Mouse (Mus musculus) cerebellum, adult 8-10 months (tissue): ENCODE results near the gene Smad3.

Experiments used
- DNase-seq: peaks from one replicate; pipeline ENCODE4 v3.0.0; 2022

Smad3 gene

GRCm38 (mm10) chr9:63757865-63758440 lies at the start of gene Smad3:
TSS of gene Smad3 (minus strand) at chr9:63757994.
- DNase-seq: peak; percentile 71

- no peak for DNase-seq
Observed at GRCm38 (mm10) chr9:63804847-63805246, 47.1 kb upstream of the Smad3 start.

DNA sequence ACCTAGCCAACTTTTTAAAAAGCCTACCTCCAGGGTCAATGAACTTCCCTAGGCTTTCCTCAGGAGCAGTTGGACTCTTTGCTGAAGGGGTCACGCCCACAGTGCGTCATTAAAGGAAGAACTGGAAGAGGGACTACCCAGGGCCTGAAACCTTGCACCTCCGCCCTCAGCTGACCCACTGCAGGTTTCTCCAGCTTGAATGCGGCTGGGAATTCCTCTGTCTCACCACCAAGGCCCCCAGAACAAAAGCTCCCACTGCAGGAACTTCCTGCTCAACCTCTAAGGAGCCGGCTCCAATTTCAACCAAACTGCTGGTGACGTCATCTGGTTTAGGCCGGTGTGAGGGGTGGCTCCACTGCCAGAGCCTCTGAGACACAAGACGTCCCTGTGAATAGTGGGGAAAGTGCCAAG lies 45.4 kb upstream of the Smad3 start:
- DNase-seq: no peak

DNA sequence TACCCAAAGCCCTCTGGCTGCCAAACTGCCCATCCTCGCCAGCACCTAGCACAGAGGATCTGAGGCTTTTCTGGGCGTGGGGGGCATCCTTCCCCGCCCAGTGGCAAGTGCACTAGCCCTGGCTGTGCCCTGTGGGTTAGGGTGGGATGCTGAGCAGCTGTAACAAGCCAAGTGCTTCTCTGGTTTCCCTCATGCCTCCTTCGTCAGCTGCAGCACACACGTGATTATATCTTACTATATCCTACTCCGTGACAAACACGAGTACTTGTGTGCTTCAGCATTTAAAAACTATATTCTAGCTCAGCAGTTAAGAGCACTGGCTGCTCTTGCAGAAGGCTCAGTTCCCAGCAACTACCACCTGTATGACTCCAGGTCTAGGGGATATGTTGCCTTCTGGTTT lies 44.7 kb upstream of the Smad3 start:
- no peak for DNase-seq

GRCm38 (mm10) chr9:63802080-63802479 lies 44.3 kb upstream of the Smad3 start:
- no peak for DNase-seq

DNA sequence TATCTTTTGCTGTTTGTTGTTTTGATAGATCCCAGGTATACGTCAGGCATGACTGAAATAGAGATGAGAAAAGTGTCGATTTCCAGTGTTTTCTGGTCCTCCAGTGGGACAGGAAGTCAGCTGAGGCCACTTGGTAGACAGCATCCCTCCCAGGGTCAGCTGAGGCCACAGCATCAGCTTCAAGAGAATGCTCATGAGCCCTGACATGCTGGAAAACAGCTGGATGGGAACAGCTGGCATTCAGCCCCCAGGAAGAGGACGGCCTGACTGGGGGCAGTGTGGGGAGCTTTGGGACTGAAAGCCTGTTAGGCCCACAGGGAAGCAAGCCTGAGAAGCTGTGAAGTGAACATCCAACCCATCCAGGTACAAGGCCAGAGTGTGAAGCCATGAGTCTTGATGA lies 38.6 kb upstream of the Smad3 start:
- DNase-seq: no peak

- DNase-seq: no peak
Observed at GRCm38 (mm10) chr9:63793731-63794495, 36.1 kb upstream of the Smad3 start.

DNA sequence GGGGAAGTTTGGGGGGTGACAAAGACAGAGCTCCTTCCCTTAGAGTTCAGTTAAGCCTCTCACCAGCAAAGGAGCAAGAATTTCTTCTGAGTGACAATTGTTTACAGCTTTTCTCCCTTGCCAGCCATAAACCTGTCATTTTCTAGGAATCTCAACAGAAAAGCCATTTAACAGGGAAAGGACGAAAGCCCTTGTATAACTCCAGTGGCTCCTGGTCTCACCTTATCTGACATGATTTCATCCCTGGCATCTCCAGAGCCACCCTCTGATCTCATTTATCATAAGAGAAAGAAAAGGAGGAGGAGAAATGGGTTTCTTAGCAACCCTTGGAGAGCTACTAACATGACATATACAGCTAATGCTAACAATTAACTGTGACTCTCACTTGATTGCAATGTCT lies 33.9 kb upstream of the Smad3 start:
- no peak for DNase-seq

DNA sequence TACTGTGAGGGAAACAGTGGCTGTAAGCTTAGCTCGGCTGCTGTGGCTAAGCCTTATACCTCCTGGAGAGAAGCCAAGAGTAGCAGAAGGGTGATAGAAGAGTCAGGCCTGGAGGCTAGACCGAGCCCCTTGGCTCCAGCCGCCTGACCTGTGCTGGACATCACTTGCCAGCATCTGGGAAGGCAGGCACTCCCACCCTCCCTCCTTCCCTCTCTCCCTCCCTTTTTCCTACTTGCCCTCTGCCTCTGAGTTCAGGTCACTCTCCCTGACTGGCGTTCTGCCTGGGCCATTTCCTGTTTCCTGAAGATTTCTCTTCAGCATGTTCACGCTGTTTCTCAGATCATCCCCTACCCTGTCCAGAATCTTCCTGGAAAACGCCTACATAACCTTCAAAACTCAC lies 33.5 kb upstream of the Smad3 start:
- DNase-seq: no peak

DNA sequence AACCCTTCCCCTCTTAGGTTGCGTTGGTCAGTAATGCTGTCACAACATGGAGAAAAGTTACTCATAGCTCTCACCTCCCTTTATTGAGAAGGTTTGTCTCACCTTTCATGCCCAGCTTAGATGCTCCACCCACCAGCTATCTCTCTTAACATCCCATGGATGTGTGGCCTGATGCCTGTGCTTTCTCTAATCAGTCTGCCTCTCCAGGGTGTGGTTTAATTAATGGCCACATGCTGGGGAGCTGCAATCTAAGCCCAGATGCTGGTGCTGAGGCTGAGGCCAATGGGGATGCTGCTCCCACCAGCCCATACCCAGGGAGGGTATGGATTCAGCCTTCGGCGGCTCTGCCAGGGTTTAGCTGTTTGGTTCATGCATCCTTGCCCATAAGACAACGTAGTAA lies 32.4 kb upstream of the Smad3 start:
- DNase-seq: no peak

GRCm38 (mm10) chr9:63789386-63789785 lies 31.6 kb upstream of the Smad3 start:
- DNase-seq: no peak

DNA sequence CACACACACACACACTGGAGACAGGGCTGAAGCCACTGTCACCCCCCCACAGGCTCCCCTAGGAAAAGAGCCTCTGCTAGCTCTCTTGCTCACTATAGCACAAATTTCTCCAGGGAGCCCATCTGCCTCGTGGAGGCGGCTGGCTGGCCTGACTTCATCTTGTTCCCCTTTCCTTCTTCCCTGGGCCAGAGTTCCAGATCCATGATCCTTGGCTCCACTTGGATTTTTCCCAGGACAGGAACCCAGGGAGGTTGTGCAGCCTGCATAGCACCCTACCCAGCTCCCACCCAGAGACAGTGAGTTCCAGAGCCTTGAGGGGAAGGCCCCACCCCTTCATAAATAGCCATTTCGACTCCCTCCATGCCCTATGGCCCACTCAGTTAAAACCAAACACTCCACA lies 29.8 kb upstream of the Smad3 start:
- no peak for DNase-seq

DNA sequence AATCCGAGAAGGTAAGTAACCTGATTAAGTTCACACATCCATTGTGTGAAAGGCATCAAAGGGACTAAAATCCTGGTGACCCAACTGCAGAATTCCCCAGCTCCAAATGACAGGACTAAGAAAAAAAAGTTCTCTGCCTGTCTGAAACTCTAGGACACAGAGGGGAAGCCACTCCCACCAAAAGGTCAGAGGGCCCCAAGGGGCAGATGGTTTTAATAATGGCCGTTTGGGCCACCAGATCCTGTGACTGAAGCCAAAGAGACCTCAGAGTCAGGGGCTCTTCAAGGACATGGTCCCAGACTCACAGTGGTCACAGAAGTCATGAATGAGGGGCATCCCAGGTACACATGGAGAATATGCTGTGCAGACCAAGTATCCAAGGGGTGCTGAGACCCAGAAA lies 29.3 kb upstream of the Smad3 start:
- DNase-seq: no peak

GRCm38 (mm10) chr9:63786026-63786670 lies 28.4 kb upstream of the Smad3 start:
- DNase-seq: no peak

- DNase-seq: no peak
Observed at GRCm38 (mm10) chr9:63785492-63785891, 27.7 kb upstream of the Smad3 start.

DNA sequence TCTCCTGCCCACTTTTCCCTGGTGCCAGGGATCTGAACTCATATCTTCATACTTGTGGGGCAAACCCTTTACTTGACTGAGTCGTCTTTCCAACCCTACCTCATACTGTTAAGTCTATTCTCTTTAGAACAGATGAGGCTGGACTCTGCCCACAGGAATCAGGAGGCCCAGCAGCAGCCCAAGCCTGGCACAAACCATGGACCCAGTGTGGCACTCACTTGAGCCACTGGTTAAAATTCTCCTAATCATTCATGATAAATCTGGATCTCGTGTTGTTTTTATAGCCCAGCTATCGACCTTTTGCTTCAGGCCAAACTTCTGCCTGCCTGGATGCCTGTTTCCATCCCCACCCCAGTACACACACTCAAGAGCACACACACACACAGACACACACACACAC lies 26.8 kb upstream of the Smad3 start:
- DNase-seq: no peak

GRCm38 (mm10) chr9:63782744-63783143 lies 24.9 kb upstream of the Smad3 start:
- no peak for DNase-seq

- DNase-seq: no peak
Observed at GRCm38 (mm10) chr9:63781714-63782464, 24.1 kb upstream of the Smad3 start.

- no peak for DNase-seq
Observed at GRCm38 (mm10) chr9:63779950-63780887, 22.4 kb upstream of the Smad3 start.

DNA sequence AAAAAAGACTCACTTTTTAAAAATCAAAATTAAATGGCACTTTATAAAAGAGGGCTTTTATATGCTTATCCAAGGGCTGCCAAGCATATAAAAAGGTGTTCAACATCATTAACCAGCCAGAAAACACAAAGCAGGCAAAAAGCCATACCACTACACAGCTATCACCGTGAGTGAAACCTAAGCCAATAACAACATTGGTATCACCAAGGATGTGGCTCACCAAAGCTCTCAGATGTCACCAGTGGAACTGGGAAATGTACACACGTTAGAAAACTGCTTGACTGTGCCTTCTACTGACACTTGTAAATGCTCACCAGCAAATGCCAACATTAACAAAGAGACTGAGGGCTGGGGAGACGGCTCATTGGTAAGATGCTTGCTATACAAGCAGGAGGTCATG lies 18.9 kb upstream of the Smad3 start:
- DNase-seq: no peak

- no peak for DNase-seq
Observed at GRCm38 (mm10) chr9:63774854-63775483, 17.2 kb upstream of the Smad3 start.

DNA sequence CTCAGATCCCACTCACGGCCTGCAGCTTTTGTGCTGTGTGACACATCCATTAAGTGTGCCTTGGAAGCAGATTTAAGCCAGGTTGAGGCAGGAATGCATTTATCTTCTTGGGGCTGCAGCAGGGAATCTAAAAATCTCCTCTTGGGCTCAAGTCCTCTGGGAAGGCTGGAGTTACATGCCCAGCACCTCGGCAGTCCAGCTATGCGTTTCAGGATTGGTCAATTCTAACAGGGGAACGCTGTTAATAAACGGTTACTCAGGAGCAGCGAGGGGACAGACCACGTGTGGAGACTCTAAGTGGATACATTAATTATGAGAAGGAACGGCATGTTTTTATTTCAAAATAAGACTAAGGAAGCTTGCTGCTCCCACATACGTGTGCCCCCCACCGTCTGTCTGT lies 14.7 kb upstream of the Smad3 start:
- DNase-seq: no peak
